Mouse (Mus musculus): ENCODE data around the gene Gpn3. TPM values are rescaled to one million over a fixed set of nuclear protein-coding genes. Genes with fewer than 3 reads are reported as not detected.
"Not testable (repeated sequence)": the region's sequence is repeated elsewhere in the genome, so short reads cannot be mapped to it uniquely, and the experiment has no call there.

Gpn3 gene
- polyA plus RNA-seq, 1 experiment from 2014 or later = 77.7 TPM

DNA sequence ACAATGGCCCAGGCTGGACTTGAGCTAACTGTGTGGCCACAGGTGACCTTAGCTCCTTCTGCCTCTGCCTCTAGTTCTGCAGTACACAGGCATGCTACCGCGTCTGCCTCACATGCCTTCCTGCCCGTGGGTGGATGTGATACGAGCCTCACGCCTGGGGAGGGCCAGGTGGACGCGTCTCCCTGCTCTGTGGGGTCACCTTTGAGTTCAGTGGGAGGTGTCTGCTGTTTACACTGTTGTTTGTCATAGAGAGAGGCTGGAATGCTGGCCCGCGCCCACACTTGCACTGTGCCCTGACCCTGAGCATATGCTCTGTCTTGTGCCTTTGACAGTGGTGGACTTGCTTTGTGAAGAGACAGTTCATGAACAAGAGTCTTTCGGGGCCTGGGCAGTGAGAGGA lies 33.9 kb downstream of the Gpn3 start:
- no peaks in the 10 kb centered on the region for H3K4me1 ChIP-seq (replicated peaks; ENCODE audit: control insufficient read depth, insufficient read depth, low read length)
- no peak overlapping the region for H3K4me2 ChIP-seq (ENCODE audit: low read depth, low read length, severe bottlenecking)
- no peak overlapping the region for H3K9ac ChIP-seq (ENCODE audit: low read length)
- no peak overlapping the region for H3K27ac ChIP-seq (ENCODE audit: low read depth, low read length)
- H3K27me3 ChIP-seq (ENCODE audit: control insufficient read depth, insufficient read depth, low read length) = no peaks in the 10 kb centered on the region
- H3K9me3 ChIP-seq (ENCODE audit: control insufficient read depth, low read length) = no peaks in the 10 kb centered on the region
- H3K4me3 ChIP-seq (ENCODE audit: low read depth, low read length) = no peak overlapping the region
- H3K36me3 ChIP-seq (ENCODE audit: control insufficient read depth, insufficient read depth, low read length) = peaks cover 7% of the 10 kb centered on the region
- DNase-seq (ENCODE audit: low spot score) = peak; percentile 48
- no peak for ATAC-seq (replicated peaks; ENCODE audit: low FRiP score)
- 95% methylated on average over 10 of the region's 10 CpGs for WGBS

DNA sequence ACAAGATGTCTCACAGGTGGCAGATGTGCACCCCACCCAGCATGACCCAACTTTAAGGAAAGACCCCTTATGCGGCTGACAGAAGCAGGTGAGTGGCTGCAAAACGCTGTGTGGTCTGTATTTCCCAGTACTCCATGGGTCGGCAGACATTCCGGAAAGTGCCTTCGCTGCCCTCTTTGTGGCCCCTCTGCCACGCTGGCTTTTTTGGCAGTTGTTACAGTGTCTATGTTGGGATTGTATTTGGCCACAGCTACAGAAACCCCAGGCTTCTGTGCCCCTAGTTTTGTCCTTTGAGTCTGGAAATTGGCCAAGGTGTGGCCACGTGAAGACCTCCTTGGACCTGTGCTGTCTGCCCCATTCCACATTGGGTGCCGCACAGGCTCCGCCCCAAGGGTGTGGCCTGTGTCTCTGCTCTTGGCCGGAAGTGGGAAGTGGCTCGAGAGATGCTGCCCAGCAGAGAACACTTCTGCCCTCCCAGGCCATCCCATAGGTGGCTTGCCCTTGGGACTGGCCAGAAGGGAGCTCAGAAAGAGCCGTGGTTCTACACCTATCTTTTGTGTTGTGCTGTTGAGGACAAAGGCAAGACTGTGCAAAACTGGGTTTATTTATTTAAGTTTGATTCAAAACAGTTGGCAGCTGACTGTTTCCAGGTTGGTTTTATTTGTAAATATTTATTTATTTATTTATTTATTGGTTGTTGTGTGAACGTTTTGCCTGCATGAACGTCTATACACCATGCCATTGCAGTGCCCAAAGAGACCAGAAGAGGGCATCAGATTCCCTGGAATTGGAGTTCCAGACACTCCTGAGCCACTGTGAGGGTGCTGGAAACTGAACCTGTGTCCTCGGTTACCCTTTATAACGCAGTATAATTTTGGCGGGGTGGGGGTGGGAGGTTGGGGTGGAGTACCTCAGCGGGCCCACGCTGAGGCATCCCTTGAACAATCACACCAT lies 38.3 kb downstream of the Gpn3 start:
- no peak overlapping the region for H3K27ac ChIP-seq (ENCODE audit: low read depth, low read length)

DNA sequence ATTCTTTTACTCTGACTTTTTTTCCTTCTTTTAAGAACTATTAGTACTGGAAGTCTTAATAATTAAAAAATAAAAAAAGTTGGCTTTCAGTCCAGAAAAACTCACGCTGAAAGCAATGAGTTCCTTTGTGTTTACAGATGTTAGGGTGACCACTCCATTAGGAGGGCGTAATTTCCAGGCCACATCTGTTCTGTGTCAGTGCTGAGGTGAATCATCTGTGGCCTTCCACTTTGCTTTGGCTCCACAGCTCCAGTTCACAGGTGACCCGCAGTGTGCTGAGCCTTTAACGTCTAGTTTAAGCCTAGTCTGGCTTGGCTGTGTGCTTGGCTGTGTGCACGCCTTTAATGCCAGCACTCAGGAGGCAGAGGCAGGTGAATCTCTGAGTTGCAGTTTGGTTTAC lies 40.2 kb downstream of the Gpn3 start:
- Histone ChIP-seq H3K9me3 (ENCODE audit: control insufficient read depth, low read length) (no peaks in the 10 kb centered on the region), H3K36me3 (ENCODE audit: control insufficient read depth, insufficient read depth, low read length) (no peaks in the 10 kb centered on the region; the same call in 1 of the 2 replicates), H3K4me2 (ENCODE audit: low read depth, low read length, severe bottlenecking) (no peak overlapping the region), H3K27ac (ENCODE audit: low read depth, low read length) (no peak overlapping the region), H3K9ac (ENCODE audit: low read length) (no peak overlapping the region), H3K4me3 (ENCODE audit: low read depth, low read length) (no peak overlapping the region), H3K27me3 (ENCODE audit: control insufficient read depth, insufficient read depth, low read length) (no peaks in the 10 kb centered on the region), H3K4me1 (replicated peaks; ENCODE audit: control insufficient read depth, insufficient read depth, low read length) (no peaks in the 10 kb centered on the region)
- DNase-seq (ENCODE audit: low spot score) (no peak), ATAC-seq (replicated peaks; ENCODE audit: low FRiP score) (no peak)
- WGBS = 82% methylated on average over 5 of the region's 5 CpGs

More for the DNA sequence above, 38.3 kb downstream of the Gpn3 start:
- WGBS = 87% methylated on average over 19 of the region's 19 CpGs
- no peaks in the 10 kb centered on the region for H3K27me3 ChIP-seq (ENCODE audit: control insufficient read depth, insufficient read depth, low read length)
- no peak for DNase-seq (ENCODE audit: low spot score)
- peaks cover 7% of the 10 kb centered on the region; the same call in 1 of the 2 replicates for H3K36me3 ChIP-seq (ENCODE audit: control insufficient read depth, insufficient read depth, low read length)
- H3K9me3 ChIP-seq (ENCODE audit: control insufficient read depth, low read length) = no peaks in the 10 kb centered on the region
- no peak overlapping the region for H3K4me2 ChIP-seq (ENCODE audit: low read depth, low read length, severe bottlenecking)
- no peak overlapping the region for H3K9ac ChIP-seq (ENCODE audit: low read length)
- H3K4me3 ChIP-seq (ENCODE audit: low read depth, low read length) = no peak overlapping the region
- H3K4me1 ChIP-seq (replicated peaks; ENCODE audit: control insufficient read depth, insufficient read depth, low read length) = no peaks in the 10 kb centered on the region
- no peak for ATAC-seq (replicated peaks; ENCODE audit: low FRiP score)

DNA sequence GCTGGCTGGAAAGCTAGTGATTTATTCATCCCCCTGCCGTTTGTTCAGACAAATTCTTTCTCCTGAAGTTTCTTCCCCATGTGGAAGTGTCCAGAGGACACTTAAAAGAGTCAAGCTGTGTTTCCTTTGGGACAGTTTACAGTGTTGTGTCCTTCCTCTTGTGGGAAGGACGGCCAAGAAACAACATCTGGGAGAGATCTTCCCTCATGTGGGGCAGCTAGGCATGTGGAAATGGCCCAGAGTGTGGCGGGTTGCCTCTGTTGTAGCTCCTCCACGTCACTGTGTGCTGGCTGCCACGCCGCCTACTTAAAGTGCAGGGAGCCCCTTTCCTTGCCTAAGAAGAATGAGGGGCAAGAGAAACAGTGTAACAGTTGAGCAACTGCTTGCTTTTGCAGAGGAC lies 41.1 kb downstream of the Gpn3 start:
- H3K27me3 ChIP-seq (ENCODE audit: control insufficient read depth, insufficient read depth, low read length) = no peaks in the 10 kb centered on the region
- 76% methylated on average over 6 of the region's 6 CpGs for WGBS
- H3K27ac ChIP-seq (ENCODE audit: low read depth, low read length) = no peak overlapping the region
- no peak overlapping the region for H3K9ac ChIP-seq (ENCODE audit: low read length)
- H3K4me2 ChIP-seq (ENCODE audit: low read depth, low read length, severe bottlenecking) = no peak overlapping the region
- no peaks in the 10 kb centered on the region for H3K9me3 ChIP-seq (ENCODE audit: control insufficient read depth, low read length)
- H3K4me1 ChIP-seq (replicated peaks; ENCODE audit: control insufficient read depth, insufficient read depth, low read length) = no peaks in the 10 kb centered on the region
- H3K36me3 ChIP-seq (ENCODE audit: control insufficient read depth, insufficient read depth, low read length) = no peaks in the 10 kb centered on the region
- DNase-seq (ENCODE audit: low spot score) = no peak
- H3K4me3 ChIP-seq (ENCODE audit: low read depth, low read length) = no peak overlapping the region
- ATAC-seq (replicated peaks; ENCODE audit: low FRiP score) = no peak

DNA sequence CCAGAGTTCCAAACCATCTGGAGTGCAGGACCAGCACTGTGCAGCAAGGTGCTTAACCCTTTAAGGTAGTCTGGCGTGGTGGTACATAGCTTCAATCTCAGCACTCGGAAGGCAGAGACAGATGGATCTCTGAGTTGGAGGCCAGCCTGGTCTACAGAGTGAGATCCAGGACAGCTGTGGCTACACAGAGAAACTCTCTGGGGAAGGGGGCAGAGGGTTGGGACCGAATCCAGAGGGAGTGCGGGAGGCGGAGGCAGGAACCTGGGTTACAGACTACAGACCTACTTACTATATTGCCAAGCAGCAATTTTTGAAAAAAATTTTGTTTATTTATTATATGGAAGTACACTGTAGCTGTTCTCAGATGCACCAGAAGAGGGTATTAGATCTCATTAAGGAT lies 42.7 kb downstream of the Gpn3 start:
- Histone ChIP-seq H3K36me3 (ENCODE audit: control insufficient read depth, insufficient read depth, low read length) (no peaks in the 10 kb centered on the region), H3K27me3 (ENCODE audit: control insufficient read depth, insufficient read depth, low read length) (no peaks in the 10 kb centered on the region), H3K4me2 (ENCODE audit: low read depth, low read length, severe bottlenecking) (no peak overlapping the region), H3K9me3 (ENCODE audit: control insufficient read depth, low read length) (no peaks in the 10 kb centered on the region), H3K4me1 (replicated peaks; ENCODE audit: control insufficient read depth, insufficient read depth, low read length) (no peaks in the 10 kb centered on the region), H3K4me3 (ENCODE audit: low read depth, low read length) (no peak overlapping the region), H3K9ac (ENCODE audit: low read length) (no peak overlapping the region), H3K27ac (ENCODE audit: low read depth, low read length) (no peak overlapping the region)
- ATAC-seq (replicated peaks; ENCODE audit: low FRiP score) (no peak), DNase-seq (ENCODE audit: low spot score) (no peak)
- 97% methylated on average over 5 of the region's 5 CpGs for WGBS

DNA sequence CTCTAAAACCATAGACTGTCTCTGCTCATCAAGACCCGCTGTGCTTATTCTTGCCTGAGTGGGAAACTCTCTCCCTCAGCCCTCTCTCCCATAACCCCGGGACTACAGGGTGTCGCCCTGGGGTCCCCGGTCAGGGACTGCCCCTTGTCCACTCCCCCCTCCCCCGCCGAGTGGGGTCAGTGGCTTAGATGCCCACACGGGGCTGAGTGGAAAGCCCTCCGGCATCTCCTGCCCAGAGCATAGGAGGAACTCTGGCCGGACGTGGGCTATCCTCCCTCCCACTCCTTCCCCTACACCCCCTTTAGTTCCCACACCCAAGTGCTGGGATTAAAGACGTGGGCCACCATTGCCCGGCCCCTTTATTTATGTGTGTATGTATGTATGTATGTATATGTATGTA lies 43.8 kb downstream of the Gpn3 start:
- no peaks in the 10 kb centered on the region for H3K4me1 ChIP-seq (replicated peaks; ENCODE audit: control insufficient read depth, insufficient read depth, low read length)
- no peak overlapping the region for H3K4me3 ChIP-seq (ENCODE audit: low read depth, low read length)
- H3K4me2 ChIP-seq (ENCODE audit: low read depth, low read length, severe bottlenecking) = no peak overlapping the region
- H3K9ac ChIP-seq (ENCODE audit: low read length) = no peak overlapping the region
- ATAC-seq (replicated peaks; ENCODE audit: low FRiP score) (no peak), DNase-seq (ENCODE audit: low spot score) (no peak)
- no peaks in the 10 kb centered on the region for H3K9me3 ChIP-seq (ENCODE audit: control insufficient read depth, low read length)
- no peaks in the 10 kb centered on the region for H3K27me3 ChIP-seq (ENCODE audit: control insufficient read depth, insufficient read depth, low read length)
- H3K36me3 ChIP-seq (ENCODE audit: control insufficient read depth, insufficient read depth, low read length) = no peaks in the 10 kb centered on the region
- 90% methylated on average over 12 of the region's 12 CpGs for WGBS
- no peak overlapping the region for H3K27ac ChIP-seq (ENCODE audit: low read depth, low read length)

DNA sequence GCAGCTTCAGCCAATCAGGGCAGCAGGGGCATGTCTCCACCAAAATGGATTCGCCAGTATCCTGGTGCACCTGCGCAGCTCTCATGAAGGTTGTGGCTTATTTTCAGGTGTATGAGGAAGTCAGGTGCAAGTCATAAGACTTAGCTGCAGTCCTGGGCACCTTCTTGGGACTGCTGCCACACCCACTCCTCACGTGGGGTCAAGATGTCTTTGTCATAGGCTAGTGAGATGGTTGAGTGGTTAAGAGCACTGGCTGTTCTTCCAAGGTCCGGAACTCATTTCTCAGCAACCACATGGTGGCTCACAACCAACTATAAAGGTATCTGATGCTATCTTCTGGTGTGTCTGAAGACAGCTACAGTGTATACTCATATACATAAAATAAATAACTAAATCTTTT lies 49.0 kb downstream of the Gpn3 start:
- WGBS = 63% methylated on average over 4 of the region's 4 CpGs
- H3K27ac ChIP-seq (ENCODE audit: low read depth, low read length); DNase-seq (ENCODE audit: low spot score); ATAC-seq (replicated peaks; ENCODE audit: low FRiP score); H3K36me3 ChIP-seq (ENCODE audit: control insufficient read depth, insufficient read depth, low read length); H3K27me3 ChIP-seq (ENCODE audit: control insufficient read depth, insufficient read depth, low read length); H3K4me3 ChIP-seq (ENCODE audit: low read depth, low read length); H3K4me1 ChIP-seq (replicated peaks; ENCODE audit: control insufficient read depth, insufficient read depth, low read length); H3K9me3 ChIP-seq (ENCODE audit: control insufficient read depth, low read length); H3K4me2 ChIP-seq (ENCODE audit: low read depth, low read length, severe bottlenecking); H3K9ac ChIP-seq (ENCODE audit: low read length): not testable (repeated sequence)

DNA sequence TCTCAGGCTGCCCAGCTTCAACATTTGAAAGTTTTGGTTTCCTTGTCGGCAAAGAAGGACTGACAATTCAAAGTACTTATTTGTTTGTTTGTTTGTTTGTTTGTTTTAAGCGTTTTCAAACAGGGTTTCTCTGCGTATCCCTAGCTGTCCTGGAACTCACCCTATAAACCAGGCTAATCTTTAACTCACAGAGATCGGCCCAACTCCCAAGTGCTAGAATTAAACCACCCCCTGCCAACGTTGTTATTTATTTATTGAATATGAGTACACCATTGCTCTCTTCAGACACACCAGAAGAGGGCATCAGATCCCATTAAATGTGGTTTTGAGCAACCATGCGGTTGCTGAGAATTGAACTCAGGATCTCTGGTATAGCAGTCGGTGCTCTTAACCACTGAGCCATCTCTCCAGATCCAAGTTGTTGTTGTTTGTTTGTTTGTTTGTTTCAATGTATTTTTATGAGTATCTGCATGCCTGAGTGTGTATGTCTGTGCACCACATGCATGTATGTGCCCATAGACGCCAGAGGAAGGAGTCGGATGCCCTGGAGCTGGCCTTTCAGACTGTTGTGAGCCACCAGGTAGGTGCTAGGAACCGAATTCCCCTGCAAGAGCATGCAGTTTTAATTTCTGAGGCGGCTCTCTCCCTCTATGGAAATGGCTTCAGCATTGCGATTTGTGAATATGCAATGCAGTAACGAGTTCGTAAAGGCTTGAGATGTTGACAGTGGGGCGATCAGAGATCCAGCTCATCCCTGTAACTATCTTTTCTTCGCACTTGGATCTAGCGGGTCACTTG lies 49.8 kb downstream of the Gpn3 start, which contains the start of gene Anapc7:
Gene Anapc7, plus strand, starts transcription at position 423 of the 798 bp plus-strand sequence.
- no peak for DNase-seq (ENCODE audit: low spot score)
- no peaks in the 10 kb centered on the region for H3K36me3 ChIP-seq (ENCODE audit: control insufficient read depth, insufficient read depth, low read length)
- no peaks in the 10 kb centered on the region for H3K9me3 ChIP-seq (ENCODE audit: control insufficient read depth, low read length)
- ATAC-seq (replicated peaks; ENCODE audit: low FRiP score) = no peak
- H3K9ac ChIP-seq (ENCODE audit: low read length) = peak within 1 kb of the TSS; percentile 89
- H3K27me3 ChIP-seq (ENCODE audit: control insufficient read depth, insufficient read depth, low read length) = no peaks in the 10 kb centered on the region
- 24% methylated on average over 17 of the region's 17 CpGs for WGBS
- H3K4me3 ChIP-seq (ENCODE audit: low read depth, low read length) = peak within 1 kb of the TSS; percentile 98
- H3K4me2 ChIP-seq (ENCODE audit: low read depth, low read length, severe bottlenecking) = peak within 1 kb of the TSS; percentile 62
- peaks cover 3% of the 10 kb centered on the region; the same call in 1 of the 2 replicates for H3K4me1 ChIP-seq (replicated peaks; ENCODE audit: control insufficient read depth, insufficient read depth, low read length)
- peak within 1 kb of the TSS; percentile 85 for H3K27ac ChIP-seq (ENCODE audit: low read depth, low read length)

Measured in forebrain, embryonic 11.5 days (tissue).